16 mouse cellular contexts compared by ENCODE assay signal in genomic region chr3:99149035-99149434, GRCm38 (mm10).
"Had no signal": no experiment of that assay in that cellular context is flagged by ENCODE, and none has a peak within 500 bp of the region (broad histone marks: within the 10 kb centered on the region; RNA-seq: fewer than 3 reads in every experiment).

No protein-coding gene starts in this region.

- H3K4me3 ChIP-seq: megakaryocyte, embryonic 14.5 days; midbrain, embryonic 12.5 days; neural tube, embryonic 12.5 days; stomach, embryonic 15.5 days had no signal

- H3K27ac ChIP-seq: macrophage; midbrain, embryonic 12.5 days; neural tube, embryonic 12.5 days; stomach, embryonic 15.5 days; stomach, postnatal 0 days had no signal

- H3K36me3 ChIP-seq: midbrain, embryonic 12.5 days; neural tube, embryonic 12.5 days; stomach, embryonic 15.5 days had no signal

- H3K4me1 ChIP-seq: midbrain, embryonic 12.5 days; neural tube, embryonic 12.5 days; stomach, embryonic 15.5 days had no signal

- H3K9ac ChIP-seq: lung, embryonic 14.5 days; midbrain, embryonic 12.5 days; neural tube, embryonic 12.5 days; stomach, embryonic 15.5 days had no signal

- DNase-seq: lung, adult 18-20 months; lung, embryonic 14.5 days; lung, postnatal 14 days; lung, postnatal 36 days; midbrain, embryonic 14.5 days; right cerebral cortex, postnatal 14 days; thymus, adult 2 months; thymus, postnatal 25 days; thymus, postnatal 4 days had no signal

- H3K9me3 ChIP-seq: megakaryocyte, embryonic 14.5 days; midbrain, embryonic 12.5 days; neural tube, embryonic 12.5 days; stomach, embryonic 15.5 days had no signal

- H3K4me2 ChIP-seq: lung, embryonic 14.5 days; midbrain, embryonic 12.5 days; neural tube, embryonic 12.5 days; stomach, embryonic 15.5 days had no signal

- H3K27me3 ChIP-seq: megakaryocyte, embryonic 14.5 days; midbrain, embryonic 12.5 days; neural tube, embryonic 12.5 days; stomach, embryonic 15.5 days had no signal

- ATAC-seq: midbrain, embryonic 16.5 days had no signal
